Mouse (Mus musculus): ENCODE measurements around the gene Gnmt. TPM values are rescaled to one million over a fixed set of nuclear protein-coding genes. Genes with fewer than 3 reads are reported as not detected.

Gnmt gene
- polyA plus RNA-seq, 1 experiment = 12.0 TPM

DNA sequence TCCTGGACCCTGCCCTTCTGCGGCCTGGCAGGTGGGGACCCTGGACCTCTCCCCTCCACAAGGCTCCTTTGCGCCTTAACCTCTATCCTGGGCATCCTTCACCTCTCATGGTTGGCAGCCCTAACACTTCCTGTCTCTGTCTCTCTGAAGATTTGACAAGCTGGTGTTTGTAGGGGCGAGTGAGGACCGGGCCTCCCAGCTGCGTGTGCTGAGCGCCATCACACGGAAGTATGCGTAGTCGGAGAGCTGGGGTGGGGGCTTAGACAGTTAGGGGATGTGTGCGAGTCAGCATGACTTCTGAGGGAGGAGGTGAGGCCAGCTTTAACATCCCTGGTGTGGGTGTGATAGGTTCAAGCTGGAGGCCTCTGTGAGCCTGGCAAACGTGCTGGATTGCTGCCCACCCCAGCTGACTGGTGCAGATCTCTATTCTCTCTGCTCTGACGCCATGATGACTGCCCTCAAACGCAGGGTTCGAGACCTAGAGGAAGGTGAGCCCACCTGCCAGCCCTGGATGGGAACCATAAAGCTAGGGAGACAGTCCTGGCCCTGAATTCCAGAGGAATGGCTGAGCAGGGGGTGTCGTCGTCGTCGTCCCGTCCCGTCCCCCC is 4.4 kb downstream of the Gnmt start:
- Histone ChIP-seq H3K27ac (ENCODE audit: insufficient read depth, low read length) (no peak overlapping the region), H3K27me3 (ENCODE audit: control insufficient read depth, insufficient read depth, low read length) (no peaks in the 10 kb centered on the region), H3K4me1 (ENCODE audit: control insufficient read depth, insufficient read depth, low read length) (peaks cover 26% of the 10 kb centered on the region), H3K4me3 (replicated peaks; ENCODE audit: insufficient read depth, low read depth, low read length) (no peak overlapping the region)
- no peak for TF ChIP-seq CTCF (IDR thresholded peaks at IDR 0.05; ENCODE audit: borderline replicate concordance, insufficient read depth, low read depth, low read length)
- no peak for TF ChIP-seq POLR2A (IDR thresholded peaks at IDR 0.05; ENCODE audit: borderline replicate concordance, insufficient read depth, low read length)
- 75% methylated on average over 20 of the region's 20 CpGs for WGBS
- no peak for DNase-seq

- no peak overlapping the region for H3K27ac ChIP-seq (ENCODE audit: insufficient read depth, low read length)
- DNase-seq = no peak
- H3K4me1 ChIP-seq (ENCODE audit: control insufficient read depth, insufficient read depth, low read length) = peaks cover 7% of the 10 kb centered on the region; the same call in 1 of the 2 replicates
- no peaks in the 10 kb centered on the region for H3K27me3 ChIP-seq (ENCODE audit: control insufficient read depth, insufficient read depth, low read length)
- H3K4me3 ChIP-seq (replicated peaks; ENCODE audit: insufficient read depth, low read depth, low read length) = no peak overlapping the region
- no peak for TF ChIP-seq CTCF (IDR thresholded peaks at IDR 0.05; ENCODE audit: borderline replicate concordance, insufficient read depth, low read depth, low read length)
- 77% methylated on average over 7 of the region's 7 CpGs for WGBS
Measured at GRCm38 (mm10) chr17:46721077-46721476, 7.9 kb downstream of the Gnmt start.

DNA sequence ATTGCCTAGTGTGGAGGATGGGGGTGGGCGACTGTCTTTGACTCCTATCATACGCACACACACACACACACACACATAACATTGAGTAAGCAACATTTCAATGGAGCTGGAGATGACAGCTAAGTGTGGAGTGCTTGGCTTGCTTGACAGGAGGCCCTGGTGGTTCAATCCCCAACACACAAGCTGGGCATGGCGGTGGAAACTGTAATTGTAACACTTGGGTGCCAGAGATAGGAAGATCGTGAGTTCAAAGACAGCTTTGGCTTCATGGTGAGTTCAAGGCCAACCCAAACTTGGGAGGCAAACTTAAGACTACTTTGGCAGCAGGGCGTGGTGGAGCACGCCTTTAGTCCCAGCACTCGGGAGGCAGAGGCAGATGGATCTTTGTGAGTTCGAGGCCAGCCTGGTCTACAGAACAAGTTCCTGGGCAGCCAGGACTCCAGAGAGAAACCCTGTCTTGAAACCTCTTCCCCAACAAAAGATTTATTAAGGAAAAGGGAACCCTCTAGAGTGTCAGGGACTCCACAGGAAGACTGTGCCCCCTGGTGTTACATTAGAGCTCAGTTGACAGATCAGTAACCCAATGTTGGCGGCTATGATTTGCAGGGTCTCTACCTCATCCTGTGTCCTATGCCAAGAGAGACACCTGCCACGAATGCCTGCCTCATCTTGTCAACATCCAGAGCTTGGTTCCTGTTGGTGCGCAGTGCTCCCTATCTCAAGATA is 14.0 kb downstream of the Gnmt start:
- TF ChIP-seq CTCF (IDR thresholded peaks at IDR 0.05; ENCODE audit: borderline replicate concordance, insufficient read depth, low read depth, low read length) = no peak
- no peak for TF ChIP-seq POLR2A (IDR thresholded peaks at IDR 0.05; ENCODE audit: borderline replicate concordance, insufficient read depth, low read length)
- Histone ChIP-seq H3K27me3 (ENCODE audit: control insufficient read depth, insufficient read depth, low read length) (no peaks in the 10 kb centered on the region), H3K4me3 (replicated peaks; ENCODE audit: insufficient read depth, low read depth, low read length) (no peak overlapping the region), H3K4me1 (ENCODE audit: control insufficient read depth, insufficient read depth, low read length) (no peaks in the 10 kb centered on the region; the same call in 1 of the 2 replicates), H3K27ac (ENCODE audit: insufficient read depth, low read length) (no peak overlapping the region)
- WGBS = 90% methylated on average over 11 of the region's 11 CpGs
- DNase-seq = no peak

DNA sequence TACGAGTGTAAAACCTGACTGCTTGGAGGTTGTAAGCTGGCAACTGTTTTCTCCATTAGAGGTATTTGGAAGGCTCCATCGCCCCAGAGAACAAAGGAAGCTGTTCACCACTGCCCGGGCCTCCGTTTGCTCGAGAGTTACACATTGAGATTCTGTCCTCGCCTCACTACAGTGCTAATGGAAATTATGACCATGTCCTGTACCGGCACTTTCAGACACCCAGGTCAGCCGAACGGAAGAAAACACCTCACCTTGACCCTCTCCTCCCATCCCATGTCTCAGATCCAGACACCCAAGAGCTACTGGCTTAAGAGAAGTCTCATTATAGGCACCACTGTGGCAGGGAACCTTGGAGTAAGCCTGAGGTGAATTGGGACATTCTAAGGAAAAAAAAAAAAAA is 15.1 kb downstream of the Gnmt start:
- no peak overlapping the region for H3K27ac ChIP-seq (ENCODE audit: insufficient read depth, low read length)
- H3K27me3 ChIP-seq (ENCODE audit: control insufficient read depth, insufficient read depth, low read length) = no peaks in the 10 kb centered on the region
- H3K4me3 ChIP-seq (replicated peaks; ENCODE audit: insufficient read depth, low read depth, low read length) = no peak overlapping the region
- no peaks in the 10 kb centered on the region; the same call in 1 of the 2 replicates for H3K4me1 ChIP-seq (ENCODE audit: control insufficient read depth, insufficient read depth, low read length)
- no peak for DNase-seq
- TF ChIP-seq CTCF (IDR thresholded peaks at IDR 0.05; ENCODE audit: borderline replicate concordance, insufficient read depth, low read depth, low read length) = no peak
- no peak for TF ChIP-seq POLR2A (IDR thresholded peaks at IDR 0.05; ENCODE audit: borderline replicate concordance, insufficient read depth, low read length)
- 83% methylated on average over 9 of the region's 9 CpGs for WGBS

- H3K4me1 ChIP-seq (ENCODE audit: control insufficient read depth, insufficient read depth, low read length) = no peaks in the 10 kb centered on the region; the same call in 1 of the 2 replicates
- 59% methylated on average over 7 of the region's 7 CpGs for WGBS
- no peaks in the 10 kb centered on the region for H3K27me3 ChIP-seq (ENCODE audit: control insufficient read depth, insufficient read depth, low read length)
- H3K4me3 ChIP-seq (replicated peaks; ENCODE audit: insufficient read depth, low read depth, low read length) = peak overlapping the region; percentile 31
- no peak for TF ChIP-seq CTCF (IDR thresholded peaks at IDR 0.05; ENCODE audit: borderline replicate concordance, insufficient read depth, low read depth, low read length)
- TF ChIP-seq POLR2A (IDR thresholded peaks at IDR 0.05; ENCODE audit: borderline replicate concordance, insufficient read depth, low read length) = no peak
- H3K27ac ChIP-seq (ENCODE audit: insufficient read depth, low read length) = no peak overlapping the region
- DNase-seq = no peak
Measured at GRCm38 (mm10) chr17:46712442-46712841, 16.5 kb downstream of the Gnmt start.

DNA sequence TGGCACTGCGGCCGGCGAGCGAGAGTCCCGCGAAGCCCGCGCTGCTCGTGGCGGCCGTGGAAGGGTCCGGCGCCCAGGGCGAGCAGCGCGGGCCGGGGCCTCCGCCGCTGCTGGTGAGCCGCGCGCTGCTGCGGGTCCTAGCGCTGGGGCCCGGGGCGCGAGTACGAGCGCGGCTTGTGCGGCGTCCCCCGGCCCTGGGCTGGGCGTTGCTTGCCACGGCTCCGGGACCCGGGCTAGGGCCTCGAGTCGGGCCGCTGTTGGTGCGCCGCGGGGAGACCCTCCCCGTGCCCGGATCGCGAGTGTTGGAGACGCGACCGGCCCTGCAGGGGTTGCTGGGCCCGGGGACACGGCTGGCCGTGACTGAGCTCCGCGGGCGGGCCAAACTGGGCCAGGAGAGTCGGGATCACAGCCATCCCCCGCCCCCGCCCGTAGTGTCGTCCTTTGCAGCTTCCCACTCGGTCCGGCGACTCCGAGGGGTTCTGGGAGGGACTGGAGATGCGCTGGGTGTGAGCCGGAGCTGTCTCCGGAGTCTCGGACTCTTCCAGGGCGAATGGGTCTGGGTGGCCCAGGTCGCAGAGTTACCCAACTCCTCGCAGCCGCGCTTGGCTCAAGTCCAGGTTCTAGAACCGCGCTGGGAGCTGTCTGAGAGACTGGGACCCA is 17.2 kb downstream of the Gnmt start:
- Histone ChIP-seq H3K4me3 (replicated peaks; ENCODE audit: insufficient read depth, low read depth, low read length) (peak overlapping the region; percentile 71), H3K27ac (ENCODE audit: insufficient read depth, low read length) (0 out of 2 replicates have a peak overlapping the region, but pooled peaks have one; percentile 56), H3K27me3 (ENCODE audit: control insufficient read depth, insufficient read depth, low read length) (no peaks in the 10 kb centered on the region), H3K4me1 (ENCODE audit: control insufficient read depth, insufficient read depth, low read length) (no peaks in the 10 kb centered on the region; the same call in 1 of the 2 replicates)
- WGBS = under 1% methylated on average over 76 of the region's 76 CpGs
- DNase-seq = peak; percentile 41 to 54
- no peak for TF ChIP-seq CTCF (IDR thresholded peaks at IDR 0.05; ENCODE audit: borderline replicate concordance, insufficient read depth, low read depth, low read length)
- TF ChIP-seq POLR2A (IDR thresholded peaks at IDR 0.05; ENCODE audit: borderline replicate concordance, insufficient read depth, low read length) = no peak

- H3K27me3 ChIP-seq (ENCODE audit: control insufficient read depth, insufficient read depth, low read length) = no peaks in the 10 kb centered on the region
- peak; percentile 91 to 93 for DNase-seq
- H3K27ac ChIP-seq (ENCODE audit: insufficient read depth, low read length) = peak within 1 kb of the TSS; percentile 61; the same call in 1 of the 2 replicates
- TF ChIP-seq CTCF (IDR thresholded peaks at IDR 0.05; ENCODE audit: borderline replicate concordance, insufficient read depth, low read depth, low read length) (no peak), POLR2A (IDR thresholded peaks at IDR 0.05; ENCODE audit: borderline replicate concordance, insufficient read depth, low read length) (peak; percentile 70; the same call in 1 of the 2 replicates)
- peak within 1 kb of the TSS; percentile 71 for H3K4me3 ChIP-seq (replicated peaks; ENCODE audit: insufficient read depth, low read depth, low read length)
- WGBS = 7% methylated on average over 36 of the region's 36 CpGs
- no peaks in the 10 kb centered on the region; the same call in 1 of the 2 replicates for H3K4me1 ChIP-seq (ENCODE audit: control insufficient read depth, insufficient read depth, low read length)
Measured at GRCm38 (mm10) chr17:46710959-46711597, 17.9 kb downstream of the Gnmt start, which contains the start of gene Pex6. TSS of gene Pex6 (plus strand) at chr17:46711463.

Measured in cerebellum, adult 2 months (tissue).